Mouse (Mus musculus): Measurements from ENCODE around the gene Wtap. TPM values are rescaled to one million over a fixed set of nuclear protein-coding genes. Genes with fewer than 3 reads are reported as not detected.
A peak's percentile ranks its signal among the peaks of the same experiment; 100 is the strongest.
"Not testable (repeated sequence)": the region's sequence is repeated elsewhere in the genome, so short reads cannot be mapped to it uniquely, and the experiment has no call there.

Gene Wtap
- 10 to 100 TPM; 23.3 to 24.7 TPM for total RNA-seq (2021)
- long read RNA-seq, experiment 1, transcript Wtap-205 (6 exons, 2,442 nt) = major isoform, 9 of 19 reads
- long read RNA-seq, experiment 1, partial matches to known transcripts = 0 of 19 reads
- long read RNA-seq, experiment 1, other reads (novel, unspliced or antisense) = 3 of 19 reads
- long read RNA-seq, experiment 2, transcript Wtap-204 (6 exons, 3,187 nt) = major isoform, 16 of 29 reads
- long read RNA-seq, experiment 2, transcript Wtap-201 (8 exons, 2,051 nt) = minor isoform, 6 of 29 reads
- long read RNA-seq, experiment 2, transcript Wtap-205 (6 exons, 2,442 nt) = minor isoform, 6 of 29 reads
- long read RNA-seq, experiment 2, partial matches to known transcripts = 0 of 29 reads
- long read RNA-seq, experiment 2, other reads (novel, unspliced or antisense) = 0 of 29 reads

GRCm38 (mm10) chr17:12994069-12994468, at the start of gene Wtap:
Gene Wtap, minus strand, starts transcription at chr17:12994169.
- DNase-seq = no peak

DNA sequence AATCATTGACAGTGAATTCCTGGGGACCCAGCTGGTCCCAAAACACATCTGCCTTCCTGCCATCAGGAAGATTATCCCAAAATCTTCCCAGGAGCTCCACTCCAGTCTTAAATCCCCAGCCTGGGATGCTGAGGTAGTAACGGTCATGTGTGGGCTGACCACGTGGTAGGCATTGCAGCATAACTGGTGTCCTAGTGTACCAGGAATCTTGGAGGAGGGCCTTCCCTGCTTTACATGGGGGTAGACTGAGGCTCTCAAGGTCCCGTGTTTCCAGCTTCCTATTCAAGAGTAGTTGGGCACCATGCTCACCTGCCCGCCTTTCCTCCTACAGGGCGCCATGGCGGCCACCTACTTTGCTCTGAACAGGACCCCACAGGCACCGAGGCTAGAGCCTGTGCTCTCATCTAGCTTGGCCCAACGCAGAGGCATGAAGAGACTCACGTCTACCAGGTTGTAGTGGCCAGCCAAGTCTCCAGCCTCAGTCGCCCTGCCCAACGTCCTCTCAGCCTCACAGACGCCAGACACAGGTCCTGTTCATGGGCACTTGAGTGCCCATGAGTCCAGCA, 42.7 kb upstream of the Wtap start:
- not testable (repeated sequence) for DNase-seq

GRCm38 (mm10) chr17:13013316-13013715, 19.3 kb upstream of the Wtap start:
- no peak for DNase-seq

DNA sequence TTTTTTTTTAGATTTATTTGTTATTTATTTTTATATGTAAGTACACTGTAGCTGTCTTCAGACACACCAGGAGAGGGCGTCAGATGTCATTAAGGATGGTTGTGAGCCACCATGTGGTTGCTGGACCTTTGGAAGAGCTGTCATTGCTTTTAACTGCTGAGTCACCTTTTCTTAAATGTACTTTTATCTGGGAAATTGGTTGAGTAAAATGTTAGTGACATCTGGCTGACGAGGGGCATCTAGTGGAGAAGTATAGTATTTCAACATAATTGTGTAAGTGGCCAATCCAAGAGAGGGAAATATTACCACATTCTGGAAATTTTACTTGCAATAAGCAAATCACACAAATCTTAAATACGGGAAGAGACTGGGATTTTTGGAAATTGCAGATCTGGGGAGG, 15.9 kb upstream of the Wtap start:
- no peak for DNase-seq

- DNase-seq = no peak
These were observed 14.6 kb upstream of the Wtap start for GRCm38 (mm10) chr17:13008528-13008927.

- DNase-seq = peak; percentile 99
These were observed 13.9 kb upstream of the Wtap start for GRCm38 (mm10) chr17:13007730-13008425.

- DNase-seq = no peak
These were observed 13.0 kb upstream of the Wtap start for GRCm38 (mm10) chr17:13006984-13007383.

DNA sequence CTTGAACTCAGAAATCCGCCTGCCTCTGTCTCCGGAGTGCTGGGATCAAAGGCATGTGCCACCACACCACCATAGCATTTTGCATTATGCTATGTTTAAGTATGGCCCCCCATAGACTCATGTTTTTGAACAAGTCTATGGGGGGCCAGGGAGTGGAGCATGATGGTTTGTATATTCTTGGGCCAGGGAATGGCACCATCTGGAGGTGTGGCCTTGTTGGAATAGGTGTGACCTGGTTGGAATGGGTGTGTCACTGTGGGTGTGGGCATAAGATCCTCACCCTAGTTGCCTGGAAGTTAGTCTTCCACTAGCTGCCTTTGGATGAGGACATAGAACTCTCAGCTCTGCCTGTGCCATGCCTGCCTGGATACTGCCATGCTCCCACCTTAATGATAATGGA, 12.6 kb upstream of the Wtap start, which contains the start of gene Sod2:
Gene Sod2, plus strand, starts transcription at position 301 of the 400 bp plus-strand sequence.
- DNase-seq = not testable (repeated sequence)

DNA sequence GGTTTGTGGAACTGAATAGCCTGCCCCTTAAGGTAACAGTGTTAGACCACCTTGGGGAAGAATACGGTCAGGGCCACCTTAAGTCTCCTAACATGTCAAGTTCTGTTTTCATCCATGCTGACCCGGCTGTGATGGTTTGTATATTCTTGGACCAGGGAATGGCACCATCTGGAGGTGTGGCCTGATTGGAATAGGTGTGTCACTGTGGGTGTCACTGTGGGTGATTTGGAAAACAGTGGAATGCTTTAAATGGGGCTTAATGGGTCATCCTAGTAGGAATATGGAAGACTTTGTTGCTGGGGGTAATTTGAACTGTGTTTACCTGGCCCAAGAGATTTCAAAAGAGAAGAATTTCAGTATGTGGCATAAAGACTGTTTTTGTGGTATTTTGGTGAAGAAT, 10.5 kb upstream of the Wtap start:
- not testable (repeated sequence) for DNase-seq

DNA sequence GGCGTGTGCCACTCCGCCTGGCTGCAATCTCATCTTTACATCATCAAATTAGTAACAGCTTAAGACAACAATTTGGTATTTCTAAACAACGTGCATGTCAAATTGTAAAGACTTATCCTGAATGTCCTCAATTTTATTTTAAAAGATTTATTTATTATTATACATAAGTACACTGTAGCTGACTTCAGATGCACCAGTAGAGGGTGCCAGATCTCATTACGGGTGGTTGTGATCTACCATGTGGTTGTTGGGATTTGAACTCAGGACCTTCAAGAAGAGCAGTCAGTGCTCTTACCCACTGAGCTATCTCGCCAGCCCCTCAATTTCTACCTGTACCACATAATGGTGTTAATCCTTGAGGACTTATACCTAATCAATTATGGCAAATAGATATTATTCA, 8.3 kb upstream of the Wtap start:
- DNase-seq = not testable (repeated sequence)

GRCm38 (mm10) chr17:12999069-12999468, 5.1 kb upstream of the Wtap start:
- DNase-seq = no peak

DNA sequence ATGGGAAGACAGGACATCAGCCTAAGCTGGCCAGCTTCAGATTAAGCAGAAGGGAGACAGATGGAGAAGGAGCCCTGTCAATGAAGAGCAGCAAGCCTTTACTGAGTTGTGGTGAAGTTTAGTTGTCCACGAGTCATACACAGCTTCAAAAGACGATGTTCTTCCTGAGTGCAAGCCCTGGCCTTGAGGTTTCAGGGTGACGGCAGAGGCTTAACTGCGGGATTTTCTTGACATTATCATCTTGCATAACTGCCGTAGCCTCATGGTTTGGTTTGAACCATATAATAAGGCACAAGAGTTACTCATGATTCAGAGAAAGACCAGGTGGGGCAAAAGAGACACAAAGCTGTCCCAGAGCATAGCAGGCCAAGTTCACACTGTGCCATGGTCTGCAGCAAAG, 3.9 kb upstream of the Wtap start:
- no peak for DNase-seq

GRCm38 (mm10) chr17:12996345-12996744, 2.4 kb upstream of the Wtap start:
- no peak for DNase-seq

- peak; percentile 97 for DNase-seq
These were observed 1.4 kb downstream of the Wtap start for GRCm38 (mm10) chr17:12992470-12992991.

GRCm38 (mm10) chr17:12991635-12992358, 2.2 kb downstream of the Wtap start:
- peak; percentile 93 for DNase-seq

- no peak for DNase-seq
These were observed 2.8 kb downstream of the Wtap start for GRCm38 (mm10) chr17:12991194-12991634.

DNA sequence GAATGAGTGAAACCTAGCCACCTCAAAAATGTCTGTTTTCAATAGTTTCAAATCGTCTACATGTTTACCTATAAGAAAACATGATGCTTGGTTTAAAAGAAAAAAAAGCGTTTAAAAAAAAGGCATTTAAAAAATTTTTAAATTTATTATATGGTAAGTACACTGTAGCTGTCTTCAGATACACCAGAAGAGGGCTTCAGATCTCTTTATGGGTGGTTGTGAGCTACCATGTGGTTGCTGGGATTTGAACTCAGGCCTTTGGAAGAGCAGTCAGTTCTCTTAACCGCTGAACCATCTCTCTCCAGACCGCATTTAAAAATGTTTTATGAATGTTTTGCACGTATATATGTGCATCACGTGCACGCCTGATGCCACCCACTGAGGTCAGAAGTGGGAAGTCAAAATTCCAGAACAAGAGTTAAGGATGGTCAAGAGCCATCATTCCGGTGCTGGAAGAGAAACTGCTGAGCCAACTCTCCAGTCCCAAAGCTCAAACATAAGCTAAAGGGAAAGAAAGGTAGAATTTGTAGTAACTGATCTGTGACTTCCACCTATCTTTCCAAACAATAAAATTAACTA, 3.3 kb downstream of the Wtap start:
- DNase-seq = no peak

GRCm38 (mm10) chr17:12988096-12988495, 5.9 kb downstream of the Wtap start:
- DNase-seq = not testable (repeated sequence)

GRCm38 (mm10) chr17:12983988-12984387, 10.0 kb downstream of the Wtap start:
- DNase-seq = no peak

- DNase-seq = no peak
These were observed 15.4 kb downstream of the Wtap start for GRCm38 (mm10) chr17:12978546-12978945.

- no peak for DNase-seq
These were observed 20.1 kb downstream of the Wtap start for GRCm38 (mm10) chr17:12973851-12974250.

- DNase-seq = no peak
These were observed 26.8 kb downstream of the Wtap start for GRCm38 (mm10) chr17:12967173-12967572.

Measured in gastrocnemius, postnatal 25 days (tissue).